Comparison of ENCODE assay signal across 8 mouse cellular contexts in genomic region chr14:62761943-62762342, GRCm38 (mm10). TPM values are rescaled to one million over a fixed set of nuclear protein-coding genes. Genes with fewer than 3 reads are reported as not detected.
DNase-seq lines count a peak whose midpoint lies in the region; ATAC-seq lines count a peak whose summit lies in the region.

No protein-coding gene starts in this region.

- H3K4me2 ChIP-seq in limb, embryonic 13.5 days (replicated peaks): peak overlapping the region; percentile 76
- peak overlapping the region; percentile 76 for H3K4me2 ChIP-seq in midbrain, embryonic 16.5 days (ENCODE audit: low read length)

- H3K9me3 ChIP-seq in heart, embryonic 10.5 days: no peaks in the 10 kb centered on the region
- H3K9me3 ChIP-seq in hindbrain, embryonic 10.5 days: no peaks in the 10 kb centered on the region
- no peaks in the 10 kb centered on the region for H3K9me3 ChIP-seq in limb, embryonic 13.5 days
- H3K9me3 ChIP-seq in midbrain, embryonic 16.5 days (replicated peaks; ENCODE audit: control insufficient read depth, low read length, poor library complexity, severe bottlenecking): no peaks in the 10 kb centered on the region

- H3K9ac ChIP-seq in limb, embryonic 13.5 days: peak overlapping the region; percentile 85
- H3K9ac ChIP-seq in midbrain, embryonic 16.5 days (ENCODE audit: low read depth, low read length): peak overlapping the region; percentile 79

- H3K4me3 ChIP-seq in heart, embryonic 10.5 days: peak overlapping the region; percentile 93
- peak overlapping the region; percentile 90 for H3K4me3 ChIP-seq in hindbrain, embryonic 10.5 days
- H3K4me3 ChIP-seq in limb, embryonic 13.5 days: peak overlapping the region; percentile 96
- peak overlapping the region; percentile 60 for H3K4me3 ChIP-seq in midbrain, embryonic 16.5 days (ENCODE audit: low read depth, low read length)

- peaks cover 17% of the 10 kb centered on the region for H3K4me1 ChIP-seq in heart, embryonic 10.5 days
- H3K4me1 ChIP-seq in hindbrain, embryonic 10.5 days (replicated peaks): peaks cover 23% of the 10 kb centered on the region
- H3K4me1 ChIP-seq in limb, embryonic 13.5 days: peaks cover 6% of the 10 kb centered on the region; the same call in 1 of the 2 replicates
- peaks cover 14% of the 10 kb centered on the region for H3K4me1 ChIP-seq in midbrain, embryonic 16.5 days (ENCODE audit: control insufficient read depth, insufficient read depth, low read length)

- peaks cover 7% of the 10 kb centered on the region; the same call in 1 of the 2 replicates for H3K36me3 ChIP-seq in heart, embryonic 10.5 days
- peaks cover 9% of the 10 kb centered on the region for H3K36me3 ChIP-seq in hindbrain, embryonic 10.5 days
- peaks cover 9% of the 10 kb centered on the region for H3K36me3 ChIP-seq in limb, embryonic 13.5 days
- H3K36me3 ChIP-seq in midbrain, embryonic 16.5 days (ENCODE audit: control insufficient read depth, insufficient read depth, low read length): no peaks in the 10 kb centered on the region

- peak overlapping the region; percentile 99 for H3K27ac ChIP-seq in heart, embryonic 10.5 days
- peak overlapping the region; percentile 94 for H3K27ac ChIP-seq in hindbrain, embryonic 10.5 days
- H3K27ac ChIP-seq in limb, embryonic 13.5 days: peak overlapping the region; percentile 94
- H3K27ac ChIP-seq in midbrain, embryonic 16.5 days (ENCODE audit: low read length): peak overlapping the region; percentile 95

- no peak for DNase-seq in heart, embryonic 10.5 days (ENCODE audit: low spot score)
- DNase-seq in heart, adult 18-20 months: no peak
- DNase-seq in 3T3-L1 (ENCODE audit: low read depth, low spot score): peak; percentile 45
- peak; percentile 44 for DNase-seq in c-Kit-positive CD71-positive TER-119-positive erythroid progenitor cells, embryonic 14.5 days (ENCODE audit: low spot score)
- DNase-seq in hindbrain, embryonic 10.5 days (ENCODE audit: low spot score): no peak
- DNase-seq in B cell, adult 2 months: no peak

- no peak for ATAC-seq in limb, embryonic 13.5 days (ENCODE audit: low FRiP score, low read depth)
- no peak for ATAC-seq in midbrain, embryonic 16.5 days

- H3K27me3 ChIP-seq in heart, embryonic 10.5 days (ENCODE audit: insufficient read depth, poor library complexity, severe bottlenecking): no peaks in the 10 kb centered on the region
- H3K27me3 ChIP-seq in hindbrain, embryonic 10.5 days (ENCODE audit: insufficient read depth, poor library complexity, severe bottlenecking): no peaks in the 10 kb centered on the region
- no peaks in the 10 kb centered on the region for H3K27me3 ChIP-seq in limb, embryonic 13.5 days
- no peaks in the 10 kb centered on the region for H3K27me3 ChIP-seq in midbrain, embryonic 16.5 days (ENCODE audit: control insufficient read depth, insufficient read depth, low read depth, low read length)

- 5% methylated on average over 11 of the region's 11 CpGs for WGBS in heart, embryonic 10.5 days
- WGBS in hindbrain, embryonic 10.5 days: 4% methylated on average over 11 of the region's 11 CpGs
- 3% methylated on average over 11 of the region's 11 CpGs for WGBS in limb, embryonic 13.5 days
- 3% methylated on average over 11 of the region's 11 CpGs for WGBS in midbrain, embryonic 16.5 days

RNA-seq across cellular contexts. Expression of gene Ints6, which starts 1.0 kb away (rescaled TPM):
- polyA plus RNA-seq in heart, embryonic 10.5 days (2016; fragmentation: Nextera tagmentation; extraction: Ambion mirVana): 18.1 and 26.5 TPM in 2 replicates
- 10 to 100 TPM; 17.6 to 21.5 TPM for total RNA-seq in heart, adult 18-20 months (2021)
- 17.7 and 20.5 TPM in 2 replicates for polyA plus RNA-seq in hindbrain, embryonic 10.5 days (2016; fragmentation: Nextera tagmentation; extraction: Ambion mirVana)
- 23.3 and 23.7 TPM in 2 replicates for polyA plus RNA-seq in limb, embryonic 13.5 days (2015; fragmentation: Nextera tagmentation; extraction: Ambion mirVana)
- 13.4 and 16.2 TPM in 2 replicates for polyA plus RNA-seq in midbrain, embryonic 16.5 days (2015; fragmentation: Nextera tagmentation; extraction: Ambion mirVana)

Comparison
In these comparisons a context has a peak if more than half of its experiments do, and no peak if none do; other contexts are left out.
1. DNase-seq: peak in 3T3-L1 (single experiment) and c-Kit-positive CD71-positive TER-119-positive erythroid progenitor cells, embryonic 14.5 days (single experiment); none in heart, embryonic 10.5 days (single experiment), heart, adult 18-20 months (0 of 2), hindbrain, embryonic 10.5 days (single experiment) and B cell, adult 2 months (0 of 2).
2. Peak in every context shown above with its lines, with median percentiles within 50 percentile points of each other: H3K27ac ChIP-seq and H3K4me3 ChIP-seq.